Mouse (Mus musculus) hindbrain, embryonic 12.5 days (tissue): ENCODE results near the gene Tead2. TPM values are rescaled to one million over a fixed set of nuclear protein-coding genes. Genes with fewer than 3 reads are reported as not detected.
"Not testable (repeated sequence)": the region's sequence is repeated elsewhere in the genome, so short reads cannot be mapped to it uniquely, and the experiment has no call there.

Experiments
- ATAC-seq: fragments of 200-750 bp; cut with Nextera tagmentation; 2 replicates; pipeline ENCODE4 v1.8.0; 2017; ENCODE audit warnings: moderate TSS enrichment; ENCODE audit not compliant: low FRiP score
- H3K27ac ChIP-seq: fragments of 300-500 bp; sonication (generic); 2 replicates; pipeline ENCODE4 v1.5.1; 2016; ENCODE audit warnings: mild to moderate bottlenecking
- H3K27me3 ChIP-seq: fragments of 300-500 bp; sonication (generic); 2 replicates; pipeline ENCODE4 v1.6.1; 2016; ENCODE audit warnings: mild to moderate bottlenecking
- H3K36me3 ChIP-seq: fragments of 300-500 bp; sonication (generic); 2 replicates; pipeline ENCODE4 v1.6.1; 2016; ENCODE audit warnings: mild to moderate bottlenecking
- H3K4me1 ChIP-seq: fragments of 300-500 bp; sonication (generic); 2 replicates; pipeline ENCODE4 v1.6.1; 2016
- H3K4me2 ChIP-seq: fragments of 300-500 bp; sonication (generic); replicated peaks from 2 replicates; pipeline ENCODE4 v1.6.1; 2016; ENCODE audit warnings: mild to moderate bottlenecking
- H3K4me3 ChIP-seq: fragments of 300-500 bp; sonication (generic); 2 replicates; pipeline ENCODE4 v1.5.1; 2016; ENCODE audit warnings: mild to moderate bottlenecking
- H3K9ac ChIP-seq: fragments of 300-500 bp; sonication (generic); 2 replicates; pipeline ENCODE4 v1.6.1; 2016; ENCODE audit warnings: mild to moderate bottlenecking, moderate library complexity
- H3K9me3 ChIP-seq: fragments of 300-500 bp; sonication (generic); replicated peaks from 2 replicates; pipeline ENCODE4 v1.6.1; 2016; ENCODE audit warnings: mild to moderate bottlenecking
- WGBS: fragments of 180-500 bp; shearing (Covaris S2); methylation state at CpG from one replicate; pipeline ENCODE4 v1.1.7; 2016; 5-methylcytosine and 5-hydroxymethylcytosine counted together
- polyA plus RNA-seq: library from polyadenylated mRNA; unstranded; fragments of >200 nt; fragmentation: Nextera tagmentation; extraction: Ambion mirVana; gene quantifications from 2 replicates; pipeline ENCODE4 v1.2.1, GENCODE M21; 2016

Gene Tead2
- polyA plus RNA-seq, 1 experiment from 2014 or later = 208 TPM

GRCm38 (mm10) chr7:45240633-45241388, 25.3 kb downstream of the Tead2 start, which contains the start of gene Slc6a16:
TSS of gene Slc6a16 (plus strand) at chr7:45241085.
- peak within 1 kb of the TSS; percentile 60 for H3K4me2 ChIP-seq
- peaks cover 45% of the 10 kb centered on the region for H3K27me3 ChIP-seq
- peak; percentile 32; the same call in 1 of the 2 replicates for ATAC-seq
- peak within 1 kb of the TSS; percentile 54 for H3K9ac ChIP-seq
- WGBS = 9% methylated on average over 45 of the region's 53 CpGs
- peak within 1 kb of the TSS; percentile 34 for H3K4me3 ChIP-seq
- H3K36me3 ChIP-seq = no peaks in the 10 kb centered on the region
- no peak within 1 kb of the TSS for H3K27ac ChIP-seq
- H3K4me1 ChIP-seq = peaks cover 9% of the 10 kb centered on the region
- H3K9me3 ChIP-seq = no peaks in the 10 kb centered on the region

DNA sequence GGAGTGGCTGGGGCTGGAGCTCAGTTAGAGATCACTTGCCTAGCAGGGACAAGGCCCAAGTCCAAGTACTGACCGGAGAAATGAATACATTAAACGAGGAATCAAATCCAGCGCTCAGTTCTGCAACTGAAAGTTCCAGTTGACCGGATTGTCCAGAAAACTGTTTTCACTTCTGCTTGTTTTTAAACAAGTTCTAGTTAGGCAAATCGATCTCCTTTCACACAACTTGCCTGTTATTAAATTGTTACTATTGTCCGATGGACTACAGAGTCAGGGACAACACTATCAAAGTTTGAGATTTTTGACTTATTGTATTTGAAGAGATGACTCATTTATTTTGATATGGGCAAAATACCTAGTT, 25.8 kb downstream of the Tead2 start:
- H3K4me2 ChIP-seq = peak overlapping the region; percentile 60
- no peaks in the 10 kb centered on the region for H3K9me3 ChIP-seq
- H3K4me1 ChIP-seq = peaks cover 8% of the 10 kb centered on the region
- 74% methylated on average over 6 of the region's 6 CpGs for WGBS
- H3K27ac ChIP-seq = no peak overlapping the region
- H3K27me3 ChIP-seq = peaks cover 40% of the 10 kb centered on the region
- no peaks in the 10 kb centered on the region for H3K36me3 ChIP-seq
- H3K4me3 ChIP-seq = peak overlapping the region; percentile 34
- no peak overlapping the region; the same call in 1 of the 2 replicates for H3K9ac ChIP-seq
- no peak for ATAC-seq

DNA sequence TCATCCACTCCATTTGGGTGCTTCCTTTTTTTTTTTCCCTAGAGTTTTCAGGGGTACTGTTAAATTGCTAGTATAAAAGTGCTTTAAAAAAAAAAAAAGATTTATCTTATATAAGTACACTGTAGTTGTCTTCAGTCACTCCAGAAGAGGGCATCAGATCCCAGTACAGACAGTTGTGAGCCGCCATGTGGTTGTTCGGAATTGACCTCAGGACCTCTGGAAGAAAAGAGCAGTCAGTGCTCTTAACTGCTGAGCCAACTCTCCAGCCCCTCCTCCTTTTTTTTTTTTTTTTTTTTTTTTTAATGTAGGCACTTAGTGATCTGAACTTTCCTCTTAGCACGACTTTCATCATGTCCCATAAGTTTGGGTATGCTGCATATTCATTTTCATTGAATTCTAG, 32.1 kb downstream of the Tead2 start:
- no peak for ATAC-seq
- WGBS = 44% methylated on average over 3 of the region's 3 CpGs

GRCm38 (mm10) chr7:45253806-45254205, 38.3 kb downstream of the Tead2 start:
- H3K36me3 ChIP-seq = no peaks in the 10 kb centered on the region
- no peak for ATAC-seq

More for the DNA sequence above, 32.1 kb downstream of the Tead2 start:
- no peak overlapping the region for H3K4me3 ChIP-seq
- no peak overlapping the region for H3K4me2 ChIP-seq
- no peaks in the 10 kb centered on the region for H3K4me1 ChIP-seq
- H3K36me3 ChIP-seq = no peaks in the 10 kb centered on the region
- H3K9me3 ChIP-seq = no peaks in the 10 kb centered on the region
- H3K9ac ChIP-seq = no peak overlapping the region
- H3K27me3 ChIP-seq = no peaks in the 10 kb centered on the region
- H3K27ac ChIP-seq = no peak overlapping the region

GRCm38 (mm10) chr7:45255822-45256221, 40.3 kb downstream of the Tead2 start:
- ATAC-seq, H3K9me3 ChIP-seq: not testable (repeated sequence)
- 93% methylated on average over 6 of the region's 7 CpGs for WGBS

More at GRCm38 (mm10) chr7:45253806-45254205, 38.3 kb downstream of the Tead2 start:
- H3K9ac ChIP-seq = no peak overlapping the region
- H3K4me2 ChIP-seq = no peak overlapping the region
- 91% methylated on average over 8 of the region's 8 CpGs for WGBS
- no peak overlapping the region for H3K4me3 ChIP-seq
- H3K27ac ChIP-seq = no peak overlapping the region
- no peaks in the 10 kb centered on the region for H3K27me3 ChIP-seq
- no peaks in the 10 kb centered on the region for H3K9me3 ChIP-seq
- H3K4me1 ChIP-seq = no peaks in the 10 kb centered on the region

DNA sequence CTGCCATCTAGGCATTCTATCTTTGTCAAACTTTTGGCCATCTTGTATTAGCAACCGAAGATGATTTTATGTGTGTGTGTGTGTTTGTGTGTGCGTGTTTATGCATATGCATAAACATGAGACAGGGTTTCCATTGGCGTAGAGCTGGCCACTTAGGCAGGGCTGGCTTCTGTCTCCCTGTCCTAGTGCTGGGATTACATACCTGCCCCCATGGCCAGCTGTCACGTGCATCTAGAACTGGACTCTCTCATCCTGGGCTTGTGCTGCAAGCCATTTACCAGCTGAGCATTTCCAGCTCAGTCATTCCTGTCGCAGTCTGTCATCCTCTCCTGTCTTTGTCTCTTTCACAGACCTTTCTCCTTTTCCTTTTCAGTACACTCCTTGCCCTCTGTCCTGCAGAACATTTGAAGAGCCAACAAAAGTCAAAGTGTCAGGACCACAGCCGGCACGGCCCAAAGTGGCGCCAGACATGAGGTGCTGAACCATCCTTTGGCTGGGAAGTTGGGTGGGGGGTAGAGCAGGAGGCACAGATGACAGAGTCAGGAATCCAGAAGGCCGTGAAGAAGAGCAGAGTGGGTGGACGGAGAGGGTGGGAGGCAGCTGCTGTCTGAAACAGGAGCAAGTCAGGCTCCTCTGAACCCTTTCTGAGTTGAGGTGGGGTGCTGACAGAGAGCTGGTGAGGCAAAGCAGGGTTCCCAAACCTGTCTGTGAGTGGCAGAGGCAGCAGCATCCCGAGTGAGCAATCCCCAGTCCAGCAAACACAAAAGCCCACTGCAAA, 41.7 kb downstream of the Tead2 start:
- no peak for ATAC-seq
- WGBS = 56% methylated on average over 11 of the region's 11 CpGs
- H3K4me2 ChIP-seq = no peak overlapping the region
- H3K27ac ChIP-seq = no peak overlapping the region
- no peak overlapping the region for H3K4me3 ChIP-seq
- H3K4me1 ChIP-seq = no peaks in the 10 kb centered on the region
- no peaks in the 10 kb centered on the region for H3K9me3 ChIP-seq
- no peaks in the 10 kb centered on the region for H3K36me3 ChIP-seq
- no peak overlapping the region for H3K9ac ChIP-seq
- H3K27me3 ChIP-seq = no peaks in the 10 kb centered on the region; the same call in 1 of the 2 replicates

More at GRCm38 (mm10) chr7:45255822-45256221, 40.3 kb downstream of the Tead2 start:
- H3K27ac ChIP-seq, H3K27me3 ChIP-seq, H3K4me3 ChIP-seq, H3K9ac ChIP-seq, H3K4me1 ChIP-seq, H3K4me2 ChIP-seq, H3K36me3 ChIP-seq: not testable (repeated sequence)

DNA sequence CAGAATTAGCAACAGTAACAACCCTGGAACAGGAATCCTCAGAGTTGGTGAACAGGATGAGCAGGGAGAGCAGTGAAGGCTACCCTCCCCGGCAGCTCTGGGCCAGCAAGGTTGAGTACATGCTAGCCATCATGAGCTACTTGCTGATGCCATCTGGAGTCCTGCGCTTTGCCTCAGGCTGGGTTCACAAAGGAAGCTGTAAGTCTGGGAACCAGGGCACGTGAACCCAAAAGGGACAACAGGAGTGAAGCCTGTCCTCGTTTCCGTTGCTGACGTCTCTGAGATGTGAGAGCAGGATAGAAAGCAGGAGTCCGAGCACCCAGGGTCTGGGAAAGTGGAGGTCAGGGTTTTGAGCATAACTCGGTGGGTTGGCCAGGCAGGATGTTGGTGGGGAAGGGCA, 43.7 kb downstream of the Tead2 start:
- H3K27me3 ChIP-seq = peaks cover 6% of the 10 kb centered on the region; the same call in 1 of the 2 replicates
- no peak overlapping the region for H3K4me3 ChIP-seq
- no peak overlapping the region for H3K9ac ChIP-seq
- no peaks in the 10 kb centered on the region for H3K36me3 ChIP-seq
- 90% methylated on average over 8 of the region's 8 CpGs for whole genome bisulfite sequencing
- H3K4me2 ChIP-seq = no peak overlapping the region
- H3K4me1 ChIP-seq = 0 out of 2 replicates have a peak, but pooled peaks cover 2% of the 10 kb centered on the region
- H3K27ac ChIP-seq = no peak overlapping the region
- ATAC-seq = no peak
- no peaks in the 10 kb centered on the region for H3K9me3 ChIP-seq

DNA sequence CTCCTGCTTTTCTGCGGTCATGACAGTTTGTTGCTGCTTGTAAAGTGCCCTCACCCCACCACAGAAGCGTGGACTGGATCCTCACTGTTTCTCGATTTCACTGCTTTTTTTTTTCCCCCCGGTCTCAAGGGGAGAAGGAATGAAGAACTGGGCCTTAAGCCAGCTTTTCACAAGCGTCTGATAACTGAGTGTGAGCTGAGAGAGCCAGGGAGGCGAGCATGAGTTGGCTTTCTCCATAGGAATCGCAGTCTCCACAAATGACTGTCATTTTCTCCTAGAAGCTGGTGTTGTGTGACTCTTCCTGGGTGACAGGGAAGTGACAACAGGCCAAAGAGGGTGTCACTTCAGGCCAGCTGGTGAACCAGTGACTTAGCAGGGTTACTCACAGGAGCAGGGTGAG, 46.7 kb downstream of the Tead2 start:
- WGBS = 73% methylated on average over 7 of the region's 7 CpGs
- no peak overlapping the region for H3K4me2 ChIP-seq
- H3K9ac ChIP-seq = peak overlapping the region; percentile 8; the same call in 1 of the 2 replicates
- H3K4me1 ChIP-seq = 0 out of 2 replicates have a peak, but pooled peaks cover 2% of the 10 kb centered on the region
- peaks cover 6% of the 10 kb centered on the region; the same call in 1 of the 2 replicates for H3K27me3 ChIP-seq
- H3K27ac ChIP-seq = no peak overlapping the region
- no peaks in the 10 kb centered on the region for H3K9me3 ChIP-seq
- ATAC-seq = no peak
- H3K4me3 ChIP-seq = no peak overlapping the region
- H3K36me3 ChIP-seq = no peaks in the 10 kb centered on the region

DNA sequence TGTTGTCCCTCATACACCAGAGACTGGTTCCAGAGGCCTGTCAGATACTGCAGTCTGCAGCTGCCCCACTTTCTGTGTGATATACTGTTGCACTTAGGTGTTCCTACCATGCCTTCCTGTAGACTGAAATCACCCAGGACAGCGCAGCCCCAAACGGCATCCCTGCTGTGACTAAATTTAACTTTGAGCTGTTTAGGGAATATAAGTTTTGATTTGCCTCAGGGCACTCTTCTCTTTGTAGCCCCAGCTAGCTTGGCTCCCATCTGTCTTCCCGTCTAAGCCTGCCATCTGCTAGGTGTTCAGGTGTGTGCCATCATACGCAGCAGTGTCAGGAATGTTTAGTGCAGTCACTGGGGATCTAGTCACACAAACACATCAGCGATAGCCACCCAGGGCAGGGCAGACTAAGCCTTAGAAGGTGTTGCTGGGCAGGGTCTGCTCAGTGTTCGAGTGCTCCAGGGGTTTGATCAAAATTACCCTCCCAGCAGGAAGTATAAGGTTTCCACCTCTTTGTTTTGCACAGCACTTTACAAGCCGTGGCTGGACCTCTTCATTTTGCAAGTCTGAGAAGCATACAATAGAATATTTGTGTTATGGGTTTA, 47.6 kb downstream of the Tead2 start:
- 64% methylated on average over 7 of the region's 7 CpGs for WGBS
- Histone ChIP-seq H3K4me1 (0 out of 2 replicates have a peak, but pooled peaks cover 2% of the 10 kb centered on the region), H3K4me3 (no peak overlapping the region), H3K27me3 (peaks cover 9% of the 10 kb centered on the region; the same call in 1 of the 2 replicates), H3K4me2 (no peak overlapping the region), H3K9me3 (no peaks in the 10 kb centered on the region), H3K9ac (no peak overlapping the region), H3K36me3 (no peaks in the 10 kb centered on the region), H3K27ac (no peak overlapping the region)
- no peak for ATAC-seq

GRCm38 (mm10) chr7:45264348-45264747, 48.8 kb downstream of the Tead2 start:
- H3K9ac ChIP-seq = no peak overlapping the region
- peaks cover 16% of the 10 kb centered on the region; the same call in 1 of the 2 replicates for H3K27me3 ChIP-seq
- H3K9me3 ChIP-seq = no peaks in the 10 kb centered on the region
- no peak for ATAC-seq
- no peak overlapping the region for H3K4me2 ChIP-seq
- H3K4me3 ChIP-seq = no peak overlapping the region
- H3K4me1 ChIP-seq = 0 out of 2 replicates have a peak, but pooled peaks cover 2% of the 10 kb centered on the region
- H3K27ac ChIP-seq = no peak overlapping the region
- no peaks in the 10 kb centered on the region for H3K36me3 ChIP-seq
- 80% methylated on average over 3 of the region's 3 CpGs for WGBS

- ATAC-seq = no peak
- Histone ChIP-seq H3K36me3 (no peaks in the 10 kb centered on the region), H3K27me3 (peaks cover 19% of the 10 kb centered on the region; the same call in 1 of the 2 replicates), H3K4me2 (no peak overlapping the region), H3K9ac (no peak overlapping the region), H3K4me3 (no peak overlapping the region), H3K27ac (no peak overlapping the region), H3K4me1 (0 out of 2 replicates have a peak, but pooled peaks cover 2% of the 10 kb centered on the region), H3K9me3 (no peaks in the 10 kb centered on the region)
- 76% methylated on average over 1 of the region's 1 CpGs for WGBS
These were observed 50.0 kb downstream of the Tead2 start for GRCm38 (mm10) chr7:45265518-45265917.
